Mouse (Mus musculus): Measurements from ENCODE around the gene Zp3. TPM values are rescaled to one million over a fixed set of nuclear protein-coding genes. Genes with fewer than 3 reads are reported as not detected.

The Zp3 gene
- polyA plus RNA-seq, 1 experiment = not detected

- TF ChIP-seq TAL1 (IDR thresholded peaks at IDR 0.05; ENCODE audit: low read length) (no peak), GATA1 (IDR thresholded peaks at IDR 0.05; ENCODE audit: low read length) (no peak)
These were observed 55.0 kb downstream of the Zp3 start for GRCm38 (mm10) chr5:136034868-136035267.

GRCm38 (mm10) chr5:136035285-136035684, 55.4 kb downstream of the Zp3 start:
- no peak overlapping the region for H3K4me3 ChIP-seq (replicated peaks)
- no peaks in the 10 kb centered on the region for H3K9me3 ChIP-seq (ENCODE audit: control insufficient read depth, low read length)
- peaks cover 18% of the 10 kb centered on the region for H3K36me3 ChIP-seq (ENCODE audit: control insufficient read depth)
- H3K27me3 ChIP-seq (ENCODE audit: control insufficient read depth) = peaks cover 4% of the 10 kb centered on the region; the same call in 1 of the 2 replicates
- peaks cover 2% of the 10 kb centered on the region; the same call in 1 of the 2 replicates for H3K4me1 ChIP-seq (ENCODE audit: control insufficient read depth)
- TF ChIP-seq TAL1 (IDR thresholded peaks at IDR 0.05; ENCODE audit: low read length) (no peak), GATA1 (IDR thresholded peaks at IDR 0.05; ENCODE audit: low read length) (no peak)

More at GRCm38 (mm10) chr5:136034868-136035267, 55.0 kb downstream of the Zp3 start:
- peaks cover 2% of the 10 kb centered on the region; the same call in 1 of the 2 replicates for H3K4me1 ChIP-seq (ENCODE audit: control insufficient read depth)
- H3K4me3 ChIP-seq (replicated peaks) = no peak overlapping the region
- H3K27me3 ChIP-seq (ENCODE audit: control insufficient read depth) = peaks cover 1% of the 10 kb centered on the region; the same call in 1 of the 2 replicates
- no peaks in the 10 kb centered on the region for H3K9me3 ChIP-seq (ENCODE audit: control insufficient read depth, low read length)
- H3K36me3 ChIP-seq (ENCODE audit: control insufficient read depth) = peaks cover 20% of the 10 kb centered on the region

DNA sequence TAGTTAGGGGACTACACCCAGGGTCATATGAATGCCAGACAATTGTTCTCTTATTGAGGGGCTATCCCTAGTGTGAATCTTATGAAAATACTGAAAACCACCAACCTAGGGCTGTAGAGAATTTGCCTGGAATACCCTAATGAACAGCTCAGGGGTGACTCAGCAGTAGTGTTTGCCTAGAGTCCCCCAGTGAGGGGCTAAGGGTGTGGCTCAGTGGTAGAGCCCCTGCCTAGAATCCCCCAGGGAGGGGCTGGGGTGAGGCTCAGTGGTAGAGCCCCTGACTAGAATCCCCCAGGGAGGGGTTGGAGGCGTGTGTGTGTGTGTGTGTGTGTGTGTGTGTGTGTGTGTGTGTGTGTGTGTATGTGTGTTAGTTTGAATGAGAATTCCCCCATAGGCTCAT, 56.8 kb downstream of the Zp3 start:
- TF ChIP-seq GATA1 (IDR thresholded peaks at IDR 0.05; ENCODE audit: low read length) (no peak), TAL1 (IDR thresholded peaks at IDR 0.05; ENCODE audit: low read length) (no peak)
- Histone ChIP-seq H3K9me3 (ENCODE audit: control insufficient read depth, low read length) (no peaks in the 10 kb centered on the region), H3K27me3 (ENCODE audit: control insufficient read depth) (peaks cover 4% of the 10 kb centered on the region; the same call in 1 of the 2 replicates), H3K4me1 (ENCODE audit: control insufficient read depth) (peaks cover 9% of the 10 kb centered on the region), H3K4me3 (replicated peaks) (no peak overlapping the region), H3K36me3 (ENCODE audit: control insufficient read depth) (peaks cover 8% of the 10 kb centered on the region; the same call in 1 of the 2 replicates)

Other genes starting within 250 kb of the Zp3 start
- 0.17 and 0.25 TPM in 2 replicates for gene Tmem120a, start 235.7 kb upstream of the Zp3 start, polyA plus RNA-seq (2012)
- not detected in 2 replicates for gene Styxl1, start 201.7 kb upstream of the Zp3 start, polyA plus RNA-seq (2012)
- 54.3 and 58.5 TPM in 2 replicates for gene Mdh2, start 201.6 kb upstream of the Zp3 start, polyA plus RNA-seq (2012)
- not detected in 2 replicates for gene Srrm3, start 173.2 kb upstream of the Zp3 start, polyA plus RNA-seq (2012)
- gene Hspb1, start 92.2 kb upstream of the Zp3 start, polyA plus RNA-seq (2012) = 0.08 TPM in 1 of 2 replicates, not detected in the other
- 5.0 and 5.6 TPM in 2 replicates for gene Ywhag, start 45.5 kb upstream of the Zp3 start, polyA plus RNA-seq (2012)
- gene Ssc4d, start 5.6 kb upstream of the Zp3 start, polyA plus RNA-seq (2012) = 0.03 and 0.27 TPM in 2 replicates
- 0.84 and 0.97 TPM in 2 replicates for gene Dtx2, start 14.7 kb downstream of the Zp3 start, polyA plus RNA-seq (2012)
- not detected in 2 replicates for gene Upk3b, start 58.4 kb downstream of the Zp3 start, polyA plus RNA-seq (2012)
- gene Upk3bl, start 74.4 kb downstream of the Zp3 start, polyA plus RNA-seq (2012) = not detected in 2 replicates
- gene Rasa4, start 103.8 kb downstream of the Zp3 start, polyA plus RNA-seq (2012) = 0.04 TPM in 2 replicates
- gene Polr2j, start 136.5 kb downstream of the Zp3 start, polyA plus RNA-seq (2012) = 9.9 and 12.2 TPM in 2 replicates
- 17.9 and 18.0 TPM in 2 replicates for gene Lrwd1, start 156.0 kb downstream of the Zp3 start, polyA plus RNA-seq (2012)
- gene Alkbh4, start 156.0 kb downstream of the Zp3 start, polyA plus RNA-seq (2012) = 4.8 and 5.1 TPM in 2 replicates
- gene Orai2, start 190.6 kb downstream of the Zp3 start, polyA plus RNA-seq (2012) = 0.09 and 0.10 TPM in 2 replicates
- 7.3 and 7.9 TPM in 2 replicates for gene Prkrip1, start 218.9 kb downstream of the Zp3 start, polyA plus RNA-seq (2012)